Mouse (Mus musculus) midbrain, postnatal 0 days (tissue): ENCODE measurements at regions not wholly inside any gene's neighbourhood (a gene's known extent, or its start where the extent isn't known, plus 50 kb on each side); places are given as distances from the start of the nearest gene placed in this dataset.

Experiments used
- ATAC-seq: fragments of 200-750 bp; cut with Nextera tagmentation; 2 replicates; pipeline ENCODE4 v1.8.0; 2017; ENCODE audit warnings: moderate number of reproducible peaks, mild to moderate bottlenecking, moderate TSS enrichment, moderate library complexity; ENCODE audit not compliant: low FRiP score
- DNase-seq: peaks from one replicate; pipeline ENCODE4 v3.0.0-alpha.2; 2015; ENCODE audit warnings: low spot score
- H3K27ac ChIP-seq: fragments of 300-500 bp; sonication (generic); 2 replicates; pipeline ENCODE4 v1.5.1; 2014; ENCODE audit warnings: low read depth, mild to moderate bottlenecking, low read length, mixed read lengths
- H3K27me3 ChIP-seq: fragments of 300-500 bp; sonication (generic); 2 replicates; pipeline ENCODE4 v1.6.1; 2014; ENCODE audit warnings: low read length, control low read depth, mixed read lengths; ENCODE audit not compliant: insufficient read depth
- H3K36me3 ChIP-seq: fragments of 300-500 bp; sonication (generic); 2 replicates; pipeline ENCODE4 v1.6.1; 2014; ENCODE audit warnings: low read length, control low read depth, mixed read lengths; ENCODE audit not compliant: insufficient read depth
- H3K4me1 ChIP-seq: fragments of 300-500 bp; sonication (generic); 2 replicates; pipeline ENCODE4 v1.6.1; 2014; ENCODE audit warnings: mild to moderate bottlenecking, control low read depth, antibody characterized with exemption, low read length, mixed read lengths; ENCODE audit not compliant: insufficient read depth
- H3K4me2 ChIP-seq: fragments of 300-500 bp; sonication (generic); 2 replicates; pipeline ENCODE4 v1.6.1; 2014; ENCODE audit warnings: low read depth, mild to moderate bottlenecking, low read length, mixed read lengths; ENCODE audit not compliant: poor library complexity, severe bottlenecking
- H3K4me3 ChIP-seq: fragments of 300-500 bp; sonication (generic); 2 replicates; pipeline ENCODE4 v1.5.1; 2014; ENCODE audit warnings: low read depth, mild to moderate bottlenecking, low read length, moderate library complexity
- H3K9ac ChIP-seq: fragments of 300-500 bp; sonication (generic); replicated peaks from 2 replicates; pipeline ENCODE4 v1.6.1; 2014; ENCODE audit warnings: mild to moderate bottlenecking, low read length, moderate library complexity, mixed read lengths; ENCODE audit not compliant: poor library complexity, severe bottlenecking
- H3K9me3 ChIP-seq: fragments of 300-500 bp; sonication (generic); 2 replicates; pipeline ENCODE4 v1.6.1; 2016; ENCODE audit warnings: low read length, control low read depth
- CTCF ChIP-seq: IDR thresholded peaks from 2 replicates; pipeline ENCODE4 v1.5.1; 2016; ENCODE audit warnings: antibody characterized with exemption, mild to moderate bottlenecking
- WGBS: fragments of 180-500 bp; shearing (Covaris S2); extraction: QIAGEN DNeasy Blood & Tissue Kit; methylation state at CpG from one replicate; pipeline ENCODE4 v1.1.7; 2014; 5-methylcytosine and 5-hydroxymethylcytosine counted together

GRCm38 (mm10) chr13:44553363-44553762, 175.9 kb upstream of the Jarid2 start:
- H3K4me2 ChIP-seq, result no peak overlapping the region
- H3K27ac ChIP-seq, result no peak overlapping the region
- H3K9me3 ChIP-seq, result no peaks in the 10 kb centered on the region
- ATAC-seq (no peak), DNase-seq (no peak)
- no peak overlapping the region for H3K4me3 ChIP-seq
- H3K36me3 ChIP-seq, result no peaks in the 10 kb centered on the region
- WGBS, result 85% methylated on average over 5 of the region's 5 CpGs
- TF ChIP-seq CTCF, result no peak
- no peaks in the 10 kb centered on the region for H3K27me3 ChIP-seq
- no peak overlapping the region for H3K9ac ChIP-seq
- no peaks in the 10 kb centered on the region for H3K4me1 ChIP-seq

- no peak overlapping the region for H3K4me3 ChIP-seq
- TF ChIP-seq CTCF, result no peak
- no peaks in the 10 kb centered on the region for H3K4me1 ChIP-seq
- H3K9me3 ChIP-seq, result no peaks in the 10 kb centered on the region
- DNase-seq (no peak), ATAC-seq (no peak)
- H3K36me3 ChIP-seq, result no peaks in the 10 kb centered on the region
- no peak overlapping the region for H3K27ac ChIP-seq
- WGBS, result 79% methylated on average over 9 of the region's 9 CpGs
- no peak overlapping the region for H3K4me2 ChIP-seq
- no peak overlapping the region for H3K9ac ChIP-seq
- no peaks in the 10 kb centered on the region for H3K27me3 ChIP-seq
These were observed 174.4 kb upstream of the Jarid2 start for GRCm38 (mm10) chr13:44554686-44555463.

- no peaks in the 10 kb centered on the region for H3K9me3 ChIP-seq
- DNase-seq, result no peak
- H3K4me1 ChIP-seq, result no peaks in the 10 kb centered on the region
These were observed 173.3 kb upstream of the Jarid2 start for GRCm38 (mm10) chr13:44555979-44556378.

GRCm38 (mm10) chr13:44558051-44558450, 171.2 kb upstream of the Jarid2 start:
- Histone ChIP-seq H3K9me3 (no peaks in the 10 kb centered on the region), H3K27me3 (no peaks in the 10 kb centered on the region), H3K4me3 (no peak overlapping the region), H3K4me1 (no peaks in the 10 kb centered on the region), H3K27ac (no peak overlapping the region), H3K4me2 (no peak overlapping the region), H3K36me3 (no peaks in the 10 kb centered on the region), H3K9ac (no peak overlapping the region)
- ATAC-seq (no peak), DNase-seq (no peak)
- 94% methylated on average over 12 of the region's 12 CpGs for WGBS
- TF ChIP-seq CTCF, result no peak

More at GRCm38 (mm10) chr13:44555979-44556378, 173.3 kb upstream of the Jarid2 start:
- 74% methylated on average over 6 of the region's 6 CpGs for WGBS
- ATAC-seq, result no peak
- Histone ChIP-seq H3K27ac (no peak overlapping the region), H3K4me3 (no peak overlapping the region), H3K9ac (no peak overlapping the region), H3K27me3 (no peaks in the 10 kb centered on the region), H3K4me2 (no peak overlapping the region), H3K36me3 (no peaks in the 10 kb centered on the region)
- TF ChIP-seq CTCF, result no peak

- H3K27ac ChIP-seq, result no peak overlapping the region
- no peaks in the 10 kb centered on the region for H3K27me3 ChIP-seq
- no peak overlapping the region for H3K4me3 ChIP-seq
- H3K9me3 ChIP-seq, result no peaks in the 10 kb centered on the region
- no peak overlapping the region for H3K9ac ChIP-seq
- no peak for TF ChIP-seq CTCF
- DNase-seq (no peak), ATAC-seq (no peak)
- no peak overlapping the region for H3K4me2 ChIP-seq
- WGBS, result 93% methylated on average over 21 of the region's 21 CpGs
- H3K4me1 ChIP-seq, result no peaks in the 10 kb centered on the region
- H3K36me3 ChIP-seq, result no peaks in the 10 kb centered on the region
These were observed 170.6 kb upstream of the Jarid2 start for GRCm38 (mm10) chr13:44558491-44559177.

GRCm38 (mm10) chr13:44559178-44559565, 170.1 kb upstream of the Jarid2 start:
- ATAC-seq (no peak), DNase-seq (no peak)
- Histone ChIP-seq H3K9ac (no peak overlapping the region), H3K4me1 (no peaks in the 10 kb centered on the region), H3K4me2 (no peak overlapping the region), H3K27me3 (no peaks in the 10 kb centered on the region), H3K9me3 (no peaks in the 10 kb centered on the region), H3K36me3 (no peaks in the 10 kb centered on the region), H3K27ac (no peak overlapping the region), H3K4me3 (no peak overlapping the region)
- TF ChIP-seq CTCF, result no peak
- WGBS, result 97% methylated on average over 6 of the region's 6 CpGs
